Mouse (Mus musculus): ENCODE data around the gene Haus7. TPM values are rescaled to one million over a fixed set of nuclear protein-coding genes. Genes with fewer than 3 reads are reported as not detected.

Haus7 gene
- total and polyA plus RNA-seq, 3 experiments: 32.9 to 34.9 (median 34.2) TPM

- no peak overlapping the region for H3K9ac ChIP-seq (ENCODE audit: insufficient read depth, low read depth)
- DNase-seq (ENCODE audit: extremely low read depth): no peak
- in situ Hi-C loops (cut with MboI; ENCODE audit: low pct_ligation_motif_present, low pct_unique_long_range_greater_than_20kb, low sequenced_read_pairs): no loop called here
- peaks cover 2% of the 10 kb centered on the region for H3K27me3 ChIP-seq (replicated peaks)
- no peaks in the 10 kb centered on the region for H3K9me3 ChIP-seq (replicated peaks; ENCODE audit: low read length)
- dilution Hi-C loops (cut with MboI; ENCODE audit: extremely low pct_ligation_motif_present, extremely low pct_unique_long_range_greater_than_20kb, low sequenced_read_pairs): no loop called here
- H3K27ac ChIP-seq (ENCODE audit: insufficient read depth, low read depth): no peak overlapping the region
- TF ChIP-seq ZKSCAN1 (IDR thresholded peaks at IDR 0.05; ENCODE audit: borderline replicate concordance, low read depth, low read length) (no peak), KAT2A (IDR thresholded peaks at IDR 0.05; ENCODE audit: insufficient replicate concordance, low read length) (no peak), SIN3A (IDR thresholded peaks at IDR 0.05; ENCODE audit: low read length) (no peak), POLR2A (IDR thresholded peaks at IDR 0.05; ENCODE audit: low read depth, low read length) (no peak), BHLHE40 (IDR thresholded peaks at IDR 0.05; ENCODE audit: low read depth, low read length) (no peak), RCOR1 (conservative IDR thresholded peaks at IDR 0.05; ENCODE audit: low read depth, low read length) (no peak), E2F4 (IDR thresholded peaks at IDR 0.05; ENCODE audit: insufficient replicate concordance, low read depth, low read length) (no peak), MYC (IDR thresholded peaks at IDR 0.05; ENCODE audit: low read depth, low read length) (no peak), IRF4 (IDR thresholded peaks at IDR 0.05; ENCODE audit: low read depth, low read length) (no peak)
- H3K4me2 ChIP-seq (ENCODE audit: insufficient read depth, low read depth, poor library complexity, severe bottlenecking): no peak overlapping the region
- H3K79me2 ChIP-seq (replicated peaks; ENCODE audit: control insufficient read depth, extremely low read depth, insufficient read depth, poor library complexity, severe bottlenecking): no peaks in the 10 kb centered on the region
- H3K4me3 ChIP-seq (replicated peaks in 1 of 3; ENCODE audit: low read depth in 2 of 3, low read length in 2 of 3, poor library complexity in 1 of 3): no peak overlapping the region
- no peaks in the 10 kb centered on the region for H3K36me3 ChIP-seq (replicated peaks in 1 of 2; ENCODE audit: control insufficient read depth in 1 of 2, insufficient read depth in 1 of 2, low read length in 1 of 2)
- no peaks in the 10 kb centered on the region for H3K4me1 ChIP-seq (ENCODE audit: control insufficient read depth in 1 of 2, insufficient read depth in 2 of 2)
Measured at GRCm38 (mm10) chrX:73468752-73469151, 9.9 kb upstream of the Haus7 start.

- no peak for DNase-seq (ENCODE audit: extremely low read depth)
- in situ Hi-C loops (cut with MboI; ENCODE audit: low pct_ligation_motif_present, low pct_unique_long_range_greater_than_20kb, low sequenced_read_pairs): no loop called here
- Histone ChIP-seq H3K27ac (ENCODE audit: insufficient read depth, low read depth) (no peak overlapping the region), H3K4me1 (ENCODE audit: control insufficient read depth in 1 of 2, insufficient read depth in 2 of 2) (no peaks in the 10 kb centered on the region), H3K36me3 (replicated peaks in 1 of 2; ENCODE audit: control insufficient read depth in 1 of 2, insufficient read depth in 1 of 2, low read length in 1 of 2) (no peaks in the 10 kb centered on the region), H3K4me3 (replicated peaks in 1 of 3; ENCODE audit: low read depth in 2 of 3, low read length in 2 of 3, poor library complexity in 1 of 3) (no peak overlapping the region), H3K9ac (ENCODE audit: insufficient read depth, low read depth) (no peak overlapping the region), H3K4me2 (ENCODE audit: insufficient read depth, low read depth, poor library complexity, severe bottlenecking) (no peak overlapping the region), H3K27me3 (replicated peaks) (peaks cover 2% of the 10 kb centered on the region), H3K79me2 (replicated peaks; ENCODE audit: control insufficient read depth, extremely low read depth, insufficient read depth, poor library complexity, severe bottlenecking) (no peaks in the 10 kb centered on the region), H3K9me3 (replicated peaks; ENCODE audit: low read length) (no peaks in the 10 kb centered on the region)
- dilution Hi-C loops (cut with MboI; ENCODE audit: extremely low pct_ligation_motif_present, extremely low pct_unique_long_range_greater_than_20kb, low sequenced_read_pairs): no loop called here
- TF ChIP-seq EP300 (IDR thresholded peaks at IDR 0.05; ENCODE audit: low read length): no peak
- no peak for TF ChIP-seq TBP (conservative IDR thresholded peaks at IDR 0.05; ENCODE audit: low read depth, low read length)
- TF ChIP-seq E2F4 (IDR thresholded peaks at IDR 0.05; ENCODE audit: insufficient replicate concordance, low read depth, low read length): no peak
- TF ChIP-seq USF1 (IDR thresholded peaks at IDR 0.05; ENCODE audit: low read depth, low read length): no peak
- TF ChIP-seq KAT2A (IDR thresholded peaks at IDR 0.05; ENCODE audit: insufficient replicate concordance, low read length): no peak
- no peak for TF ChIP-seq TCF12 (IDR thresholded peaks at IDR 0.05; ENCODE audit: low read depth, low read length)
- TF ChIP-seq ZMIZ1 (IDR thresholded peaks at IDR 0.05; ENCODE audit: low read depth, low read length): no peak
- no peak for TF ChIP-seq RAD21 (IDR thresholded peaks at IDR 0.05; ENCODE audit: low read depth, low read length)
- TF ChIP-seq MXI1 (IDR thresholded peaks at IDR 0.05; ENCODE audit: low read depth, low read length): no peak
- TF ChIP-seq MEF2A (IDR thresholded peaks at IDR 0.05; ENCODE audit: borderline replicate concordance, low read depth, low read length): no peak
- no peak for TF ChIP-seq POLR2AphosphoS2 (IDR thresholded peaks at IDR 0.05; ENCODE audit: low read depth, low read length)
- no peak for TF ChIP-seq MYC (IDR thresholded peaks at IDR 0.05; ENCODE audit: low read depth, low read length)
Measured at GRCm38 (mm10) chrX:73468330-73468729, 9.5 kb upstream of the Haus7 start.

Measured in CH12.LX (cell line).